Mouse (Mus musculus): Measurements from ENCODE around the gene Dclk2.

- TF ChIP-seq EP300 (IDR thresholded peaks at IDR 0.05; ENCODE audit: insufficient read depth, low read depth, low read length) (no peak), CTCF (IDR thresholded peaks at IDR 0.05; ENCODE audit: low read depth, low read length) (no peak), POLR2A (IDR thresholded peaks at IDR 0.05; ENCODE audit: insufficient read depth, low read length) (no peak)
Measured at GRCm38 (mm10) chr3:86784930-86785329, 135.7 kb downstream of the Dclk2 start.
